Mouse (Mus musculus): Measurements from ENCODE around the gene Gpr135. TPM values are rescaled to one million over a fixed set of nuclear protein-coding genes. Genes with fewer than 3 reads are reported as not detected.

The Gpr135 gene
- polyA plus RNA-seq (2017; shearing (Covaris generic)) = not detected

DNA sequence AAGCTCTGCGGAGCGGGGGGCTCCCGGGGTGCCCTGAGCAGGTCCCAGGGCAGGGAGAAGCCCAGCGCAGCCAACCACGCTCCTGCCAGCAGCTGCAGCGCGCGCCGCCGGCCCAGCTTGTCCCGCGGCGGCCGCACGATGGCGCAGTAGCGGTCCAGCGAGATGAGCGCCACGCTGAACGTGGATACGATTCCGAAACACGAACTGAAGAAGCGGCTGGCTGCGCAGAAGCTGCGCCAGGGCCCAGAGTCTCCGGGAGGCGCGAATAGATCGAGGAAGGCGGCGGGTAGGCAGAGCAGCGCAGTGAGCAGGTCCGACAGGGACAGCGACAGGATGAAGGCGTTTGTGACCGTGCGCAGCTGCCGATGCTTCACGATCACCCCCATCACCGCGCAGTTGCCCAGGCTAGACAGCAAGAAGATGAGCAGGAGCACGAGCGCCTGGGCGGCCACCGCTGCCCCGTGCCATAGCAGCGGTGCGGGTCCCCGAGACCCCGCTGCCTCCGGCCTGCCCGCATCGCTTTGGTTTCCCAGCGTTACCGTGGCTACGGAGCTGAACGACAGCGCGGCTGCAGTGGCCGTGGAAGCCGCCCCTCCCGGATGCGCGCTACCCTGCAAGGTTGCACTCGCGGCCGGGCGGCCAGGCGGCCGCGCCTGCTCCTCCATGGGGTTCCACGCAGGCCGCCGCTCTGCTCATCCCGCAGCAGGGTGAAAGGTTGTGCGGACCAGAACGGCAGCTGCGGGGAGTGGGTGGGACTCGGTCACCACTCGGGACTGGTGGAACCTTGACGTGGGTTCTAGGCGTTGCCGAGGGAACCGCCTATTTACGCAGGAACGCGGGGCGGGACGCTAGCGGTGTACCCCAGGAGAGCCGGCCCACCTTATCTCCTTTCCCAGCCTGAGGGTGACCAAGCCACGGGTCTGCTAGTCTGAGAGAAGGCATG, at the start of gene Gpr135:
Gpr135 (minus strand) TSS at position 799 of the 943 bp plus-strand sequence.

GRCm38 (mm10) chr12:72085329-72086165, 14.6 kb upstream of the Gpr135 start, which contains the start of the genes L3hypdh and Jkamp:
TSS of gene L3hypdh (minus strand) at chr12:72085439.
TSS of gene Jkamp (plus strand) at chr12:72085589.

Other genes starting within 250 kb of the Gpr135 start
- gene Daam1, start 240.0 kb downstream of the Gpr135 start, polyA plus RNA-seq (2017; shearing (Covaris generic)) = 6.0 TPM
- gene L3hypdh, start 14.3 kb upstream of the Gpr135 start, polyA plus RNA-seq (2017; shearing (Covaris generic)) = not detected
- gene Jkamp, start 14.5 kb upstream of the Gpr135 start, polyA plus RNA-seq (2017; shearing (Covaris generic)) = 45.5 TPM
- not detected for gene Ccdc175, start 113.9 kb upstream of the Gpr135 start, polyA plus RNA-seq (2017; shearing (Covaris generic))

Data from activated CD4-positive, CD25-positive, alpha-beta regulatory T cell, adult 9 weeks (primary cell).